Mouse (Mus musculus) embryonic facial prominence, embryonic 14.5 days (tissue): ENCODE measurements around the gene Cers6. TPM values are rescaled to one million over a fixed set of nuclear protein-coding genes. Genes with fewer than 3 reads are reported as not detected.

ENCODE experiments used
- ATAC-seq: fragments of 200-750 bp; cut with Nextera tagmentation; 2 replicates; pipeline ENCODE4 v1.8.0; 2017; ENCODE audit warnings: low read depth, moderate number of reproducible peaks, moderate TSS enrichment
- DNase-seq: peaks from one replicate; pipeline ENCODE4 v3.0.0-alpha.2; 2015; ENCODE audit warnings: low spot score
- H3K27ac ChIP-seq: fragments of 300-500 bp; sonication (generic); replicated peaks from 2 replicates; pipeline ENCODE4 v1.5.1; 2014; ENCODE audit warnings: low read depth, mild to moderate bottlenecking, low read length, moderate library complexity
- H3K27me3 ChIP-seq: fragments of 300-500 bp; sonication (generic); replicated peaks from 2 replicates; pipeline ENCODE4 v1.6.1; 2014; ENCODE audit warnings: low read length; ENCODE audit not compliant: control insufficient read depth, insufficient read depth
- H3K36me3 ChIP-seq: fragments of 300-500 bp; sonication (generic); 2 replicates; pipeline ENCODE4 v1.6.1; 2014; ENCODE audit warnings: low read length, mixed read lengths; ENCODE audit not compliant: control insufficient read depth, insufficient read depth
- H3K4me1 ChIP-seq: fragments of 300-500 bp; sonication (generic); 2 replicates; pipeline ENCODE4 v1.6.1; 2014; ENCODE audit warnings: antibody characterized with exemption, low read length; ENCODE audit not compliant: control insufficient read depth, insufficient read depth
- H3K4me2 ChIP-seq: fragments of 300-500 bp; sonication (generic); 2 replicates; pipeline ENCODE4 v1.6.1; 2014; ENCODE audit warnings: low read depth, mild to moderate bottlenecking, low read length, moderate library complexity, mixed read lengths
- H3K4me3 ChIP-seq: fragments of 300-500 bp; sonication (generic); 2 replicates; pipeline ENCODE4 v1.5.1; 2014; ENCODE audit warnings: low read depth, mild to moderate bottlenecking, low read length
- H3K9ac ChIP-seq: fragments of 300-500 bp; sonication (generic); 2 replicates; pipeline ENCODE4 v1.6.1; 2014; ENCODE audit warnings: low read depth, mild to moderate bottlenecking, low read length, moderate library complexity, mixed read lengths
- H3K9me3 ChIP-seq: fragments of 300-500 bp; sonication (generic); 2 replicates; pipeline ENCODE4 v1.6.1; 2016; ENCODE audit warnings: low read length; ENCODE audit not compliant: control insufficient read depth
- WGBS: fragments of 180-500 bp; shearing (Covaris S2); extraction: QIAGEN DNeasy Blood & Tissue Kit; methylation state at CpG from one replicate; pipeline ENCODE4 v1.1.7; 2014; 5-methylcytosine and 5-hydroxymethylcytosine counted together
- polyA plus RNA-seq: library from polyadenylated mRNA; unstranded; fragments of >200 nt; fragmentation: Nextera tagmentation; extraction: Ambion mirVana; gene quantifications from 2 replicates; pipeline ENCODE4 v1.2.1, GENCODE M21; 2014

The Cers6 gene
- polyA plus RNA-seq, 1 experiment from 2014 or later = 24.3 TPM

DNA sequence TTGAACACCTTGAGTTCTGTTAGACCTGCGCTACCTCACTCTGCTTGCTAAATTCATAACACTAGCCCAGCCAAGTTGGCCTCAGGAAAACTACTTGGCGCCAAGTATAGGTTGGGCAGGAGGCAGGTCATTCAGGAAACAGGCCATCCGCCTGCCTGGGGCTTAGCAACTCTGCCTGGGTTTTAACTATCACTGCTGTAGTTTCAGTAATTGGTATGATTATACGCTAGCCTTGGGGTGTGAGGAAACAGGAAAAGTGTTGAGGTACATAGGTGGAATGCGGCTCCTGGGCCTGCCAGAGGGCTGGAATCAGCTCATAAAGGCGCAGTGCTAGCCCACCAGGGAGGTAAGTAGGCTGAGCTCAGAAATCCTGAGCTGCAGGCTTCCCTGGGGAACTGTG is 114.0 kb downstream of the Cers6 start:
- H3K9me3 ChIP-seq = peaks cover 3% of the 10 kb centered on the region
- no peak overlapping the region for H3K9ac ChIP-seq
- 71% methylated on average over 6 of the region's 6 CpGs for WGBS
- H3K27me3 ChIP-seq = no peaks in the 10 kb centered on the region
- H3K4me1 ChIP-seq = peaks cover 11% of the 10 kb centered on the region; the same call in 1 of the 2 replicates
- H3K27ac ChIP-seq = no peak overlapping the region
- DNase-seq = no peak
- no peak overlapping the region for H3K4me2 ChIP-seq
- ATAC-seq = no peak
- no peak overlapping the region for H3K4me3 ChIP-seq
- 0 out of 2 replicates have a peak, but pooled peaks cover 1% of the 10 kb centered on the region for H3K36me3 ChIP-seq

DNA sequence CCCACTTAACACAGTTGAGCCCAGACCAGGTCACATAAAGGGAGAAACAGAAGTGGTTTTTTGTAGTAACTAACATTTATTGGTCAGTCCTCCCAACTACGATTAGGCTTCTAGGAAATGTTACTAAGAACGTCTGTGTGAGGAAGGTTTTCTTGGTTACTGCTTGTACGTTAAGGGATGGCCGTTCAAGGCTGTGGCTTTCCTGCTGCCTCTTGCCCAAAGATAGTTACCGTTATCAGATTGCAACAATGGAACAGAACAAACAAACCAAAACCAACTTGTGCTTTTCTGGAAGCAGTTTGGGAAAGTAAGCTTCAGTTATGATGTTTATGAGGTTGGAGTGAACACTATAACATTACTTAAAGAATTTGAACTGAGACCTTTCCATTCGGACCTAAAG is 114.5 kb downstream of the Cers6 start:
- Histone ChIP-seq H3K9ac (no peak overlapping the region), H3K9me3 (no peaks in the 10 kb centered on the region), H3K27ac (no peak overlapping the region), H3K4me2 (no peak overlapping the region), H3K4me1 (peaks cover 11% of the 10 kb centered on the region; the same call in 1 of the 2 replicates), H3K4me3 (no peak overlapping the region), H3K36me3 (no peaks in the 10 kb centered on the region), H3K27me3 (no peaks in the 10 kb centered on the region)
- DNase-seq (no peak), ATAC-seq (no peak)
- 68% methylated on average over 6 of the region's 6 CpGs for WGBS

DNA sequence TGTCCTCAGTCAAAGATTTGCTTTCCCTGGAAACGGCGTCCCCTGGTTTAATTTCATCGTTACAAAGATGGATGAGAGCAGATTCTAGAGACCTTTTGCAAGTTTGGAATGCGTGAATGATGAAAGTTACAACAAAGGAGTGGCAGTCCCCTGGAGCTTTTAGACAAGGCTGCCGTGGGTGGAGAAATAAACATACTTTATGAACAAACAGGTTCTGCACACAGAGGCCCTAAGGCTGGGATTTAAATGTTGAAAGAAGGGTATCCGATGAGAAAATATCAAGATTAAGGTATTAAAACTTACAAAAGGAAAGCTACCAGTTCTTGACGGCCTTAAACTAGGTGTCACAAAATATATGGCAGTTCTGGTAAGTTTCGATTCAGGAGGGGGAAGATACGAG is 117.0 kb downstream of the Cers6 start:
- Histone ChIP-seq H3K4me2 (no peak overlapping the region), H3K4me3 (no peak overlapping the region), H3K36me3 (no peaks in the 10 kb centered on the region), H3K9me3 (no peaks in the 10 kb centered on the region), H3K9ac (no peak overlapping the region), H3K4me1 (peaks cover 32% of the 10 kb centered on the region), H3K27me3 (no peaks in the 10 kb centered on the region), H3K27ac (peak overlapping the region; percentile 30; the same call in 1 of the 2 replicates)
- ATAC-seq (no peak), DNase-seq (peak; percentile 70)
- WGBS = 63% methylated on average over 9 of the region's 9 CpGs

DNA sequence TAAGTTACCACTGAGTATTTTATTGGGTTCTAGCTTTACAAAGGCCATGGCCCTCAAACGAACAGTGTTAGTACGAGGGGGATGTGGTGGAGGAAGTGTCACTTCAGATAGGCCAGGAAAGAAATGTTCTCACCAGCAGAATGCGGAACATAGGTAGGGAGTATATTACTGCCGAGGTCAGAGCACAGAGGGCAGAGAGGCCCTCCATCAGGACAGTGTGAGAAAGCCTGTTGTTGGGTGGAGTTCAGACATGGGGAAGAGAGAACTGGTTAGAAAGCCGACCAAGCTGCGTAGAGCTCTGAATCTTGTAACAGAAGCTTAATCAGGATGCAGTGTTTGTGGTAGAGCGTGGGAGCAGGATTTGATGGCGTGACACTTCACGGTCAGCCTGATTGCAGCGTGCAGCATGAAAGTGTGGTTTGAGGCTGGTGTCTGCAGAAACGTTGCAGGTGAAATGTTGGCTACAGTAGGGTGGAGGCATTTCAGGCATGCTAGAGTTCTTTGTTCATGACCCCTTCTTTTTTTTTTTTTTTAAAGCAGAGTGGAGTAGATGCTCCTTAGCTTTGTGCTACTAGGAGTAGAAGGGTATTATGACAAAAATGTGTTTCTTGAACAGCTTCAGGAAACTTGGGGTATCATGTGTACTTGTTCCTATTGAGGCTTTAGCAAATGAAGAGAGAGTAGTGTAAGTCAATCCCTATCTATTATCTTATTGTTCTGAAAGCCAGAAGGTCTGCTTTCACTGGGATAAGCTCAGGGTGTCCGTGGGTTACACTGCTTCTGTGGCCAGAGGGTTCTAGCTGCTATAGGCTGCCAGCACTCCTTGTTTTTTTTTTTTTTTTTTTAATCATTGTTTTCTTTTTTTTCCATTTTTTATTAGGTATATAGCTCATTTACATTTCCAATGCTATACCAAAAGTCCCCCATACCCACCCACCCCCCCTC is 117.7 kb downstream of the Cers6 start:
- H3K27ac ChIP-seq = peak overlapping the region; percentile 30; the same call in 1 of the 2 replicates
- DNase-seq (no peak), ATAC-seq (peak; percentile 31; the same call in 1 of the 2 replicates)
- no peak overlapping the region for H3K4me3 ChIP-seq
- H3K36me3 ChIP-seq = no peaks in the 10 kb centered on the region
- no peak overlapping the region for H3K4me2 ChIP-seq
- no peak overlapping the region for H3K9ac ChIP-seq
- 61% methylated on average over 12 of the region's 12 CpGs for WGBS
- no peaks in the 10 kb centered on the region for H3K27me3 ChIP-seq
- H3K9me3 ChIP-seq = no peaks in the 10 kb centered on the region
- peaks cover 35% of the 10 kb centered on the region for H3K4me1 ChIP-seq

DNA sequence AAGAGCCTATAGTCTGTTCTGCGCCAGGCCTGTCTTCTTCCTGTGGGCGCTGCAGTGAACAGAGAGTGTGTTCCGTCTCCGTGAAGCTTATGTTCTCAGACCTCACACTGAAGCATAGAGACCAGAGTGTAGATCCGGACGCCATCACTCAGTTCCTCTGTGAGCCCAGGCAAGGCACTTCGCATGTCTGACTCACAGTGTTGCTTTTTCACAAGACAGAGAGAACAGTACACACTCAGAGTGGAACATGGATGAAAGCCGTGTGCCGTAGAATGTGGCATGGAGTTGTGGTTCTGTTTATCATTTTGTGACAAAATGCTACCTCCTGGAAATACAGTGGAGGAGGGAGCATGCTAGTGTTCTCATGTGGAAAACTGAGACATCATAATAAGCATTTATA is 120.1 kb downstream of the Cers6 start:
- 81% methylated on average over 9 of the region's 9 CpGs for WGBS
- Histone ChIP-seq H3K36me3 (no peaks in the 10 kb centered on the region), H3K27ac (no peak overlapping the region), H3K4me1 (peaks cover 39% of the 10 kb centered on the region), H3K4me2 (no peak overlapping the region), H3K27me3 (no peaks in the 10 kb centered on the region), H3K9me3 (no peaks in the 10 kb centered on the region), H3K4me3 (no peak overlapping the region), H3K9ac (no peak overlapping the region)
- ATAC-seq (no peak), DNase-seq (no peak)

DNA sequence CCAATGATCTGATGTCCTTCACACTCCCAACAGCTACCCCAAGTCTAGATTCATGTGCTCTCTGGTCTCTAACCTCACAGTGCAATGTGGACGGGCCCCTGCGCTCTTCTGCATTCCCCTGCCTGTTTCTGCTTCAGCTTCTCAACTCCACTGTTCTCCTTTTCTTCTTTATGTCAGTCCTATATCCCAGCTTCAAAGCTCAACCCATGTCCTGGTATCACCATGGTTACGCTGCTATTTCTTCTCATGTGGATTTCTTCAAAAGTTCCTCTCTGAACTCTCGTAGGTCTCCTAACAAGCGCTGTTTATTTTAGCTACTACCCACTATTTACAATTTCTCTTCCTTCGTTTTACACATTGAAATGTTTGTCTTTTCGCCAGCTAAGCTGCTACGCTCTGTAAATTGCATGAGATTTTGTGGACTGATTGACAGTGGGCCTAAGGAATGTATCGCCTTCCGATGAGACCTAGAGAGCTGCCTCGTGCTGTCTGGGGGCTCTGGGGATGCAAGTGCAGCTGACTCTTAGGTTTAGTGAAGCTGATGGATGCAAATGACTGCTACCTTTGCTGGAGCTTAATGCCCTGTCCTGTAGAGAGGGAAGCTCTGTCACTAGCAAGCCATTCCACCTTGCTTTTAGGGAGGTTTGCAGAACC is 120.6 kb downstream of the Cers6 start:
- no peak overlapping the region for H3K9ac ChIP-seq
- no peak for ATAC-seq
- no peak overlapping the region for H3K4me3 ChIP-seq
- no peak overlapping the region for H3K27ac ChIP-seq
- no peak overlapping the region for H3K4me2 ChIP-seq
- no peaks in the 10 kb centered on the region for H3K36me3 ChIP-seq
- WGBS = 48% methylated on average over 11 of the region's 11 CpGs
- H3K4me1 ChIP-seq = peaks cover 39% of the 10 kb centered on the region
- no peaks in the 10 kb centered on the region for H3K9me3 ChIP-seq
- H3K27me3 ChIP-seq = no peaks in the 10 kb centered on the region
- DNase-seq = peak; percentile 50

DNA sequence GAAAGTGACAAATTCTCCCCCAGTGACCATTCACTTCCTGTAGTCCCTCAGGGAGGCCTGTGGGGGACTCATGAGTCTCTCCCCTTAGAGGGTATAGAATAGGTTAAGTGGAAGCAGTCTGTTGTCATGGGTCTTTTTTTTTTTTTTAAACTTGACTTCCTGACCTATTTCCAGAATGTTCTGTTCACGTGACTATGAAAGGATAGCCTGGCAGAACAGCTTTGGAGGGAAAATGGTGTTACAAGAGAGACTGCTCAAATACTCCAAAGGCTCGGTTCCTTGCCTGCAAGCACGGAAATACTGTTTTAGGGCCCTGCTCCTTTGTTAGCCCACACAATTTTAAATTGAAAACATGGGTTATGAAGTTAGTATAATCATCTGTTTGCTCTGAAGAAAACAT is 121.7 kb downstream of the Cers6 start:
- WGBS = 73% methylated on average over 3 of the region's 3 CpGs

DNA sequence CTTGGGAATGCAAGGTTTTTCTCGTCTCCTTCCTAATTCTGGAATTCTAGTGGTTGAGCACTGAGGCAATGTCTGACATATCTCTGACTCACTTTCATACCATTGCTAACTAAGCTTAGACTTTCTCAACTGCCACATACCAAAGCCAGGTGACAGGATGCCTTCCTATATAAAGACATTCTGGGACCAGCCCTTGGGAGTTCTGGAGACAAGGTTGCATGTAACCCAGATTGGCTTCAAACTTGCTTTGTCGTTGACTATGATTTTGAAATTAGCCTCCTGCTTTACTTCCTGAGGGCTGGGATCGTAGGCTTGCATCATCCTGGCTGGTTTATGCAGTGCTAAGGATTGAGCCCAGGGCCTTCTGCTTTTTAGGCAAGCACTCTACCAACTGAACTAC is 122.2 kb downstream of the Cers6 start:
- 55% methylated on average over 3 of the region's 3 CpGs for WGBS
- Histone ChIP-seq H3K27ac (no peak overlapping the region), H3K4me3 (no peak overlapping the region), H3K9me3 (no peaks in the 10 kb centered on the region), H3K9ac (no peak overlapping the region), H3K4me1 (peaks cover 39% of the 10 kb centered on the region), H3K27me3 (no peaks in the 10 kb centered on the region), H3K36me3 (no peaks in the 10 kb centered on the region), H3K4me2 (no peak overlapping the region)
- ATAC-seq (no peak), DNase-seq (peak; percentile 40)

More for the DNA sequence above, 121.7 kb downstream of the Cers6 start:
- Histone ChIP-seq H3K27ac (no peak overlapping the region), H3K4me1 (peaks cover 39% of the 10 kb centered on the region), H3K4me3 (no peak overlapping the region), H3K36me3 (no peaks in the 10 kb centered on the region), H3K9ac (no peak overlapping the region), H3K4me2 (no peak overlapping the region), H3K27me3 (no peaks in the 10 kb centered on the region), H3K9me3 (no peaks in the 10 kb centered on the region)
- DNase-seq (no peak), ATAC-seq (no peak)
